Mouse (Mus musculus) liver, embryonic 14.5 days (tissue): ENCODE results near the gene Gkap1. TPM values are rescaled to one million over a fixed set of nuclear protein-coding genes. Genes with fewer than 3 reads are reported as not detected.

ENCODE experiments used
- ATAC-seq: fragments of 200-750 bp; cut with Nextera tagmentation; 2 replicates; pipeline ENCODE4 v1.8.0; 2017; ENCODE audit warnings: moderate number of reproducible peaks, mild to moderate bottlenecking, moderate library complexity; ENCODE audit not compliant: insufficient read depth
- DNase-seq, 3 experiments: peaks; one replicate each; pipeline ENCODE4 v3.0.0-alpha.2; 2012 to 2013; ENCODE audit warnings: low read depth in 3 of 3, low spot score in 3 of 3
- H3K27ac ChIP-seq: fragments of 300-500 bp; sonication (generic); 2 replicates; pipeline ENCODE4 v1.5.1; 2014; ENCODE audit warnings: moderate library complexity, mild to moderate bottlenecking, control low read depth, inconsistent platforms
- H3K27me3 ChIP-seq: fragments of 300-500 bp; sonication (generic); 2 replicates; pipeline ENCODE4 v1.6.1; 2014; ENCODE audit warnings: mild to moderate bottlenecking, low read length, moderate library complexity; ENCODE audit not compliant: control insufficient read depth, insufficient read depth
- H3K36me3 ChIP-seq: fragments of 300-500 bp; sonication (generic); replicated peaks from 2 replicates; pipeline ENCODE4 v1.6.1; 2014; ENCODE audit warnings: low read depth; ENCODE audit not compliant: control insufficient read depth, insufficient read depth
- H3K4me1 ChIP-seq, 2 experiments: fragments of 200-500 bp in 1 of 2; fragments of 300-500 bp in 1 of 2; sonication (generic) in 1 of 2; replicated peaks; 2 replicates each; pipeline ENCODE4 v1.6.1; 2012 to 2014; ENCODE audit warnings: antibody characterized with exemption in 1 of 2, inconsistent platforms in 1 of 2, low read length in 1 of 2; ENCODE audit not compliant: control insufficient read depth in 2 of 2, insufficient read depth in 2 of 2
- H3K4me2 ChIP-seq: fragments of 300-500 bp; sonication (generic); 2 replicates; pipeline ENCODE4 v1.6.1; 2014; ENCODE audit warnings: low read depth, mild to moderate bottlenecking, control low read depth, moderate library complexity
- H3K4me3 ChIP-seq, 2 experiments: fragments of 200-500 bp in 1 of 2; fragments of 300-500 bp in 1 of 2; sonication (generic) in 1 of 2; 2 replicates each; pipeline ENCODE4 v1.5.1; 2012 to 2014; ENCODE audit warnings: low read depth in 2 of 2, low read length in 2 of 2, mild to moderate bottlenecking in 2 of 2, control low read depth in 1 of 2, inconsistent platforms in 1 of 2, moderate library complexity in 1 of 2; ENCODE audit not compliant: insufficient read depth in 1 of 2
- H3K9ac ChIP-seq: fragments of 300-500 bp; sonication (generic); replicated peaks from 2 replicates; pipeline ENCODE4 v1.6.1; 2014; ENCODE audit warnings: mild to moderate bottlenecking, control low read depth, moderate library complexity
- H3K9me3 ChIP-seq: fragments of 300-500 bp; sonication (generic); 2 replicates; pipeline ENCODE4 v1.6.1; 2016; ENCODE audit warnings: low read length, mixed read lengths; ENCODE audit not compliant: control insufficient read depth
- CTCF ChIP-seq: IDR thresholded peaks from 2 replicates; pipeline ENCODE4 v1.5.1; 2016; ENCODE audit warnings: antibody characterized with exemption, low read depth, control low read depth
- EP300 ChIP-seq: IDR thresholded peaks from 2 replicates; pipeline ENCODE4 v1.6.1; 2016; ENCODE audit warnings: antibody characterized with exemption, low read depth
- WGBS: fragments of 180-500 bp; shearing (Covaris S2); extraction: QIAGEN DNeasy Blood & Tissue Kit; methylation state at CpG from one replicate; pipeline ENCODE4 v1.1.7; 2014; ENCODE audit not compliant: insufficient replicate concordance; 5-methylcytosine and 5-hydroxymethylcytosine counted together
- polyA plus RNA-seq, 2 experiments: library from polyadenylated mRNA; depleted of rRNA in 1 of 2; stranded (reverse) in 1 of 2; unstranded in 1 of 2; fragments of >200 nt; fragmentation: Nextera tagmentation in 1 of 2; extraction: Ambion mirVana in 1 of 2; gene quantifications; 2 replicates each; pipeline versions ENCODE4 v1.2.1 to v1.2.3; 2012 to 2014

Gene Gkap1
- polyA plus RNA-seq, 2 experiments: 2.9 to 4.8 TPM

GRCm38 (mm10) chr13:58201343-58201742 lies 74.2 kb downstream of the Gkap1 start:
- DNase-seq: no peak
- WGBS: 76% methylated on average over 6 of the region's 6 CpGs
- Histone ChIP-seq H3K27me3 (no peaks in the 10 kb centered on the region), H3K4me3 (no peak overlapping the region), H3K4me1 (peaks cover 0 to 5% of the 10 kb centered on the region in 2 experiments; a peak in 2 of 4 replicates), H3K27ac (no peak overlapping the region), H3K4me2 (no peak overlapping the region), H3K9ac (no peak overlapping the region), H3K9me3 (no peaks in the 10 kb centered on the region), H3K36me3 (no peaks in the 10 kb centered on the region)
- ATAC-seq: no peak
- TF ChIP-seq CTCF (no peak), EP300 (no peak)

- no peaks in the 10 kb centered on the region for H3K27me3 ChIP-seq
- ATAC-seq: no peak
- 82% methylated on average over 7 of the region's 7 CpGs for WGBS
- H3K9me3 ChIP-seq: no peaks in the 10 kb centered on the region
- no peak for TF ChIP-seq EP300
- TF ChIP-seq CTCF: no peak
- H3K36me3 ChIP-seq: peaks cover 13% of the 10 kb centered on the region
- H3K9ac ChIP-seq: no peak overlapping the region
- H3K4me3 ChIP-seq: no peak overlapping the region
- H3K27ac ChIP-seq: no peak overlapping the region
- H3K4me2 ChIP-seq: no peak overlapping the region
- no peak for DNase-seq
- H3K4me1 ChIP-seq: no peaks in the 10 kb centered on the region
Measured at GRCm38 (mm10) chr13:58197981-58198640, 77.4 kb downstream of the Gkap1 start.

- H3K4me3 ChIP-seq: no peak overlapping the region
- DNase-seq: no peak
- ATAC-seq: no peak
- TF ChIP-seq EP300: no peak
- TF ChIP-seq CTCF: no peak
- H3K4me1 ChIP-seq: no peaks in the 10 kb centered on the region
- peaks cover 13% of the 10 kb centered on the region for H3K36me3 ChIP-seq
- H3K27ac ChIP-seq: no peak overlapping the region
- H3K9me3 ChIP-seq: no peaks in the 10 kb centered on the region
- no peaks in the 10 kb centered on the region for H3K27me3 ChIP-seq
- H3K9ac ChIP-seq: no peak overlapping the region
- H3K4me2 ChIP-seq: no peak overlapping the region
- 89% methylated on average over 3 of the region's 3 CpGs for WGBS
Measured at GRCm38 (mm10) chr13:58197211-58197610, 78.3 kb downstream of the Gkap1 start.

- Histone ChIP-seq H3K36me3 (peaks cover 30% of the 10 kb centered on the region), H3K27me3 (no peaks in the 10 kb centered on the region), H3K4me3 (no peak overlapping the region), H3K9ac (no peak overlapping the region), H3K27ac (no peak overlapping the region), H3K9me3 (no peaks in the 10 kb centered on the region), H3K4me2 (no peak overlapping the region), H3K4me1 (no peaks in the 10 kb centered on the region)
- 77% methylated on average over 3 of the region's 3 CpGs for WGBS
- ATAC-seq (no peak), DNase-seq (no peak)
- no peak for TF ChIP-seq EP300
- TF ChIP-seq CTCF: no peak
Measured at GRCm38 (mm10) chr13:58194908-58195307, 80.6 kb downstream of the Gkap1 start.

- Histone ChIP-seq H3K9ac (no peak overlapping the region), H3K36me3 (peaks cover 32% of the 10 kb centered on the region), H3K27ac (no peak overlapping the region), H3K9me3 (no peaks in the 10 kb centered on the region), H3K4me1 (no peaks in the 10 kb centered on the region), H3K4me2 (no peak overlapping the region), H3K27me3 (no peaks in the 10 kb centered on the region), H3K4me3 (no peak overlapping the region)
- 86% methylated on average over 3 of the region's 3 CpGs for WGBS
- ATAC-seq: no peak
- DNase-seq: no peak
- TF ChIP-seq EP300 (no peak), CTCF (no peak)
Measured at GRCm38 (mm10) chr13:58193221-58193620, 82.3 kb downstream of the Gkap1 start.
